Mouse (Mus musculus) heart, postnatal 0 days (tissue): ENCODE results near the gene Tmem101.

Experiments
- CTCF ChIP-seq: IDR thresholded peaks from 2 replicates; pipeline ENCODE4 v1.5.1; 2016; ENCODE audit warnings: antibody characterized with exemption, control low read depth, low read depth
- EP300 ChIP-seq: IDR thresholded peaks from 2 replicates; pipeline ENCODE4 v1.6.1; 2016; ENCODE audit warnings: antibody characterized with exemption, low read depth

GRCm38 (mm10) chr11:102167539-102167938 lies 11.3 kb upstream of the Tmem101 start:
- TF ChIP-seq EP300 (no peak), CTCF (no peak)
